Mouse (Mus musculus): ENCODE results near the gene Elk3. TPM values are rescaled to one million over a fixed set of nuclear protein-coding genes. Genes with fewer than 3 reads are reported as not detected.

Elk3 gene
- total RNA-seq, 1 experiment from 2014 or later: 30.0 TPM

- ATAC-seq (replicated peaks; ENCODE audit: low read depth, poor library complexity, severe bottlenecking): peak; percentile 30; the same call in 1 of the 2 replicates
Observed at GRCm38 (mm10) chr10:93272986-93273982, 37.7 kb downstream of the Elk3 start.

- no peak for ATAC-seq (replicated peaks; ENCODE audit: low read depth, poor library complexity, severe bottlenecking)
Observed at GRCm38 (mm10) chr10:93271831-93272230, 39.1 kb downstream of the Elk3 start.

- no peak for ATAC-seq (replicated peaks; ENCODE audit: low read depth, poor library complexity, severe bottlenecking)
Observed at GRCm38 (mm10) chr10:93270889-93271460, 40.0 kb downstream of the Elk3 start.

- ATAC-seq (replicated peaks; ENCODE audit: low read depth, poor library complexity, severe bottlenecking): no peak
Observed at GRCm38 (mm10) chr10:93269744-93270143, 41.2 kb downstream of the Elk3 start.

GRCm38 (mm10) chr10:93268339-93268738, 42.6 kb downstream of the Elk3 start:
- no peak for ATAC-seq (replicated peaks; ENCODE audit: low read depth, poor library complexity, severe bottlenecking)

GRCm38 (mm10) chr10:93267509-93267908, 43.4 kb downstream of the Elk3 start:
- ATAC-seq (replicated peaks; ENCODE audit: low read depth, poor library complexity, severe bottlenecking): no peak

GRCm38 (mm10) chr10:93266521-93266920, 44.4 kb downstream of the Elk3 start:
- ATAC-seq (replicated peaks; ENCODE audit: low read depth, poor library complexity, severe bottlenecking): no peak

GRCm38 (mm10) chr10:93265833-93266232, 45.1 kb downstream of the Elk3 start:
- ATAC-seq (replicated peaks; ENCODE audit: low read depth, poor library complexity, severe bottlenecking): no peak

- ATAC-seq (replicated peaks; ENCODE audit: low read depth, poor library complexity, severe bottlenecking): no peak
Observed at GRCm38 (mm10) chr10:93264001-93264400, 46.9 kb downstream of the Elk3 start.

- no peak for ATAC-seq (replicated peaks; ENCODE audit: low read depth, poor library complexity, severe bottlenecking)
Observed at GRCm38 (mm10) chr10:93263431-93263830, 47.5 kb downstream of the Elk3 start.

- ATAC-seq (replicated peaks; ENCODE audit: low read depth, poor library complexity, severe bottlenecking): peak; percentile 13
Observed at GRCm38 (mm10) chr10:93261981-93262499, 48.9 kb downstream of the Elk3 start.

- ATAC-seq (replicated peaks; ENCODE audit: low read depth, poor library complexity, severe bottlenecking): peak; percentile 88
Observed at GRCm38 (mm10) chr10:93261132-93261980, 49.6 kb downstream of the Elk3 start.

GRCm38 (mm10) chr10:93259826-93260225, 51.1 kb downstream of the Elk3 start:
- ATAC-seq (replicated peaks; ENCODE audit: low read depth, poor library complexity, severe bottlenecking): no peak

- ATAC-seq (replicated peaks; ENCODE audit: low read depth, poor library complexity, severe bottlenecking): no peak
Observed at GRCm38 (mm10) chr10:93255294-93255693, 55.6 kb downstream of the Elk3 start.

GRCm38 (mm10) chr10:93253156-93253555, 57.8 kb downstream of the Elk3 start:
- ATAC-seq (replicated peaks; ENCODE audit: low read depth, poor library complexity, severe bottlenecking): no peak

- no peak for ATAC-seq (replicated peaks; ENCODE audit: low read depth, poor library complexity, severe bottlenecking)
Observed at GRCm38 (mm10) chr10:93252661-93253060, 58.3 kb downstream of the Elk3 start.

GRCm38 (mm10) chr10:93251426-93251825, 59.5 kb downstream of the Elk3 start:
- ATAC-seq (replicated peaks; ENCODE audit: low read depth, poor library complexity, severe bottlenecking): no peak

GRCm38 (mm10) chr10:93250436-93251317, 60.3 kb downstream of the Elk3 start:
- ATAC-seq (replicated peaks; ENCODE audit: low read depth, poor library complexity, severe bottlenecking): no peak

- no peak for ATAC-seq (replicated peaks; ENCODE audit: low read depth, poor library complexity, severe bottlenecking)
Observed at GRCm38 (mm10) chr10:93249901-93250300, 61.0 kb downstream of the Elk3 start.
